Mouse (Mus musculus) layer of hippocampus, adult 9-11 months (tissue): ENCODE results near the gene Bak1.
A peak's percentile ranks its signal among the peaks of the same experiment; 100 is the strongest.

ENCODE experiments used
- DNase-seq: peaks from one replicate; pipeline ENCODE4 v3.0.0; 2022

Gene Bak1

DNA sequence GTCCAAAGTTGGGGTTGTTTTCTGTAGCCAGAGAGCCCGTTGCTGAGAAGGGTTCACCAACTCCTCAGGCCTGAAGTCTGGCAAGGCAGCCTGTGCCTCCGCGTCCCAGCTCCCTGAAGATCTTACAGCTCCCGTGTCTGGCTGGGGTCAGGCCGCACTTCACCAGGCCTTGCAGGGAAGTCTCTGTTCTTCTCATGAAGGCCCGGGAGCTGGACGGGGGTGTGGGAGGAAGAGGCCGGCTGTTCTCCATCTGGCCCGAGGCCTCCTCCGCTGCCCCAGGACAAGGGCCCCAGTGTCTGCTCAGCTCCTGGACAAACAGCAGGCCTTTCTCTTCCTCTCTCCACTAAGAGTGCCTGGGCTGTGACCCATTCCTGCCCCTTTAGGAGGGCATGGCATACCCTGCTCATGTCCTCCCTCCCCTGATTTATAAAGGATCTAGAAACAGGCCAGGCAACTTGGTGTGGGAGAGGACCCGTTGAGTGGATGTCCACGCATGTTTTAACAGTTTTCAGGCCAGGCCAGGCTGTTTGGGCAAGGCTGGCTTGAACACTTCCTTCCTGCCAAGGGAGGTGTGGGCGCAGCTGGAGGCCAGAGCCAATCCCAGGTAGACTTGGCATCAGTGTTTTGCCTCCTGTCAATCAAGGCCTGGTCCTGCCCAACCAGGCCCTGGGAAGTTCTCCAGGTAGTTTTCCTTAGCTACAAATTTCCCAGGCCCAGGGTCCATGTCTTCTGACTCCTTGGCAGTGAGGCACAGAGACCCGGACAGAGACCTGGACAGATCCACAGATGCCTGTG is 19.8 kb upstream of the Bak1 start:
- no peak for DNase-seq

- DNase-seq: no peak
Measured at GRCm38 (mm10) chr17:27047762-27048444, 19.1 kb upstream of the Bak1 start.

DNA sequence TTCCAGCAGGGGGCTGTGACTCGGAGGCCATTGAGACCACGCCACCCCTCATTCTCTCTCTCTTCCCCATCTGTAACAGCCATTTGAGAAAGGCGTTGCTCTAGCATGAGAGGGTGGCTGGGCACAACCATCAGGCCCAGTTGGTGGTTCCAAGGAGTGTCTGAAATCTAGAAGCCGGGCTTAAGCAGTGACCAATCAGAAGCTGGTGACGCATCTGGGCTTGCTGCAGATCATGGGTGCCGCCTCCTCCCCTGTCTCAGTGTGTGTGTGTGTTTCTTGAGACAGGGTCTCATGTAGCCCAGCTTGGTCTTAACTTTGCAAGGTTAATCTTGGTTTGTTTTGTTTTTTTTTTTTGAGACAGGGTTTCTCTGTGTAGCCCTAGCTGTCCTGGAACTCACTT is 16.4 kb upstream of the Bak1 start:
- DNase-seq: no peak

GRCm38 (mm10) chr17:27042840-27043239 is 14.0 kb upstream of the Bak1 start:
- no peak for DNase-seq

GRCm38 (mm10) chr17:27041787-27042055 is 12.9 kb upstream of the Bak1 start:
- no peak for DNase-seq

DNA sequence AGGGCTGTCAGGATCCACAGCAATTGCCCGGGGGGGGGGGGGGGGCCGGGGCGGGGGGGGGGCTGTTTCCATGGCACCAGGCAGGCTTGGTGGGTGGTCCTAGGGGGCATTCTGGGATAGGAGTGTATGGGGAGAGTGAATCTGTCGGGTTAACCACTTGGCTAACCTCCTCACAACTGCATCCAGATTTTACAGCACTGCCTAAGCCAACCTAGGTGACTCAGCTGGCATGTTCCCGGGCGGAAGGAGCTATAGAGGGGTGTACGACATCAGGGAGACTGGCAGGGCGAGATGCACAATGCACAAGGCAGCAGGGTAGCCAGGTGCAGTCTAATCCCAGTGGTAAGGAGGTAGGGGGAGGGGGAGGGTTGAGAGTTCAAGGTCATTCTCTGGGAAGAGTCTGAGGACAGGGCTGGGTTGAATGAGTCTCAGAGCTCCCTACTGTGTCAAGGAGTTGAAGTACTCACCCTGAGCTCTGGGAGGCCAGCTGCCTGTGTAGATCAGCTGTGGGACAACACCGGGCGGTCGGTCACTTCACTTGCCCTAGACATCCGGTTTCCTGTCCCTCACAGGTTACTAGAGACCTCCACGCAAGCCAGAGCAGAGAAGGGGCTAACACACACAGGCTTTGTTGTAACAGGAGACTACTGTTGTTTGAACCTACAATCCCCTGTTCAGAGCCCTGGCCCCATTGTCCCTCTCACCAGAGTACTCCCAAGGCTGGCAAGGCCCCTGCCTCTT is 12.4 kb upstream of the Bak1 start:
- DNase-seq: no peak

DNA sequence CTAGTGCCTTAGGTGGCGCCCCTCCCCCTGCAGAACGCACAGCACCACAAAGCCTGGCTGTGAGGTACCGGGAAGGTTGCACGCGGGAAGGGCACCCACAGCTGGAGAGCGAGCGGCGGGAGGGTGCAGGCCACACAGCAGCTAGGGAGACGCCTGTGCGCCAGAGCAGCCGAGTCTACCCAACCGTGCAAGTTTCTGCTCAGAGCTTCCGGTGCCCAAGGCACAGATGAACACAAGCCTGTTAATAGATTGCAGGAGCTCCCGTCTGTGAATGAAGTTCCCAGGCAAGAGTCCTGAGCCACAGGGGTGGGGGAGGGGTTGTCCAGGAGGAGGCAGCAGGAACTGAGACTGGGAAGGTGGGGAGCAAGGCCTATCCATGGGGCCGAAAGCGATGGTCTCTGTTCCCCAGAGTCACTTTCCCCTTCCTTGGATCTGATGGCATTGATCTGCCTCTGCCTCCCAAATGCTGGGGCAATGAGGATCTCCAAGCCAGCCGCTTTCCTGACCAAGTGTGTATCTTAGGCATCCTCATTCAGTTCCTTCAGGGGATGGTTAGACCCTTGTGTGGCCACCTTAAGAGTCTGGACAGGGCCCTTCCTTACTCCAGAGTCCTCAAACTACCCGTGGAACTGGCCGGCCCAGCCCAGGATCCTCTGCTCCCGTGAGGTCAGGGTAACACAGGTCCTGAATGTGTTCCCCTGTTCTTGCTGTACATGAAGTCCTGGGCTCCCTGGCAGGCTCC is 11.7 kb upstream of the Bak1 start:
- DNase-seq: no peak

GRCm38 (mm10) chr17:27039432-27040102 is 10.8 kb upstream of the Bak1 start:
- no peak for DNase-seq

DNA sequence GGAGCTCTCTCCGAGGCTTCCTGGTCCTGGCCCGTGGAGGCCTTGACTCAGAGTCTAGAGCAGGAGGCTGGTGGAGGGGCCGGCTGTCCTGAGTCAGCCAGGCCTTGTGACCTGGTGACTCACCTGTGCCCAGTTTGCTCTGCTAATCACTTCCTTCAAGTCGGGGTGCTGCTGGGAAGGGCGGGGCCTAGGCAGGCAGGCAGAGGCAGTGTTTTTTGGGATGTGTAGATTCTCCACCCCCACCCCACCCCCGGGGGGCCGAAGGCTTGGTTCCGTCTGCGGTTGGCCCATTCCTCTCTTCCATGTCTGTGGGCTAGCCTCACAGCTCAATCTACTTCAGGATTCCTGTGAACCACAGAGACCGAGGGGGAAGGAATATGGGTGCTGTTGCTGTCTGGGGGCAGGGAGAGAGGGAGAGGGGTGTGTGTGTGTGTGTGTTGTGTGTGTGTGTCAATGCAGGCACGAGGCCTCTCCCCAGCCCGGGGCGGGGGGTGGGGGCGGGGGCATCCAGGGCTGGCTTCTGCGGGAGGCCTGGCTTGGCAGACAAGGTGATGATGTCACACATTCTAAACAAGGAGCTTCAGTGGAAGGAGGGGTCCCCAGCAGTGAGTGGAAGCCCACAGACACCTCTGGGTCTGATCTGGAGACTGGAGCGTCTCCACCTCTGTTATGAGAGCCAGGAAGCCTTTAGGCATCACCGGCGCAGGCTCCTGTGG is 9.7 kb upstream of the Bak1 start:
- DNase-seq: no peak

DNA sequence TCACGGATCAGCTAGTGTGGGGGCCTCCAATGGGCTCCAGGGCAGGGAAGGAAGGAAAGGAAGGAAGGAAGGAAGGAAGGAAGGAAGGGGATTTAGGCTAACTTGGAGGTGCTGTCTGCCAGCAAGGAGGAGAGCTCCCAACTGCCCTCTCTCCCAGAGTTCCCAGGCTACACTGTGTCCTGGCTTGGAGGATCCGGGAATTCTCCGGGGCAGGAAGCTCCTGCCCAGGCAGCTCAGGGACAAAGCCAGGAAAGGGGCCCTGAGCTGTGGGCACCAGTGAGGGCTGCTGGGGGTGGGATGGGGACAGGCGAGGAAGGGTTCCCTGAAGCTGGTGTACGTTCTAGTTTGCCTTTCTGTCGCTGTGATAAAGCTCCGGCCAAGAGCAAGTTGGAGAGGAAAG is 7.7 kb upstream of the Bak1 start:
- no peak for DNase-seq

DNA sequence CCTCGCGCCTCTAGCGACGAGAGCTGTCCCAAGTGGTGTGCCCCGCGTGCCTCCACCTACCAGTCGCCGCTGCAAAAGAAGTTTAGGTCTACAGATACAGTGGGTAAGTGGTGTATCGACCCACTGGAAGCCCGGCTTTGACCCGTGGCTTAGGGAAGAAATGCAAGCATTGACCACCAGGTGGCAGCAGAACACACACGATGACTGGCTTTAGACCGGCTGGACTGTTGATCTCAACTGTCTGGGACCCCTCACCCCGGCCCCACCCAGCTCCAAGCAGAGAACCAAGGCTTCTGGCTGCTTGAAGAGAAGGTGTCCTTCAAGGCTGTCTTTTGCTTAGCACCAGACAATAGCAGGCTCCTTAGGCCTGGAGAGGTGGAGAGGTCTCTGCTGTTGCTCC is 4.1 kb upstream of the Bak1 start:
- peak; percentile 56 for DNase-seq

- no peak for DNase-seq
Measured at GRCm38 (mm10) chr17:27032328-27032727, 3.5 kb upstream of the Bak1 start.

GRCm38 (mm10) chr17:27030896-27031295 is 2.1 kb upstream of the Bak1 start:
- no peak for DNase-seq

DNA sequence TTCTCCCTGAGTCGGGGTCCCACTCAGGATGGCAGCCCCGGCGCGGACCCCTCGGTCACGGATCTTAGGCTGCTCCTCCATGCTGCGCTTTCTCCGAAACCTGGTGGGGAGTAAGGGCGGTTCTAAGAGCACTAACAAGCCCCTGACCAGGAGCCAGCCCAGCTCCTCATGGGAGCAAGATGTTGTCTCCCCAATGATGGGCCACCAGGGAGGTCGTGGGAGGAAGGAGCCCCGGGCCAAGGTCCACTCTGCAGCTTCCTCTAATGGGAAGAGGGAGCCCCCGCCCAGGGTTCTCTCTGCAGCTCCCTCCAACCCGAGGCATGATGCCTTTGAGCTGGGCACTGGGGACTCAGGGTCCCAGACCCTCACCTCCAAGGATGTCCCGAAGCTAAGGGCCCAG is 622 bp upstream of the Bak1 start:
- DNase-seq: no peak

- peak; percentile 88 for DNase-seq
Measured at GRCm38 (mm10) chr17:27028284-27028795, 469 bp downstream of the Bak1 start.

GRCm38 (mm10) chr17:27027460-27028283 is 1.1 kb downstream of the Bak1 start:
- DNase-seq: no peak

DNA sequence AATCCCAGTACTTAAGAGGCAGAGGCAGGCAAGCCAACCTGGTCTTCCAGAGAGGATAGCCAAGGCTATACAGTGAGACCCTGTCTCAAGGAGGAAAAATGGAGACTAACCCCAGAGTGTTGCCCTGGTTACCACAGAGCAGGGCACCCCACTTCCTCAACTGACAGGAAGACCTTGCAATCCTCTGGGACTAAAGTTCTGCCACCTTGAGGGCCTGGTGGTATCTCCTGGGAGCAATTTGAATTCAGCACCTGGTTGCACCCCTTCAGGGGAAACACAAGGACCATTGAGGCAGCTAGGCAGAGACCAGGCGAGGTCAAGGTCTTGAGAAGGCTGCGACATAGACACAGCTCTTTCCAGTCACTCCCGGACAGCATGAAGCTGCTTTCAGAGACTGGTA is 2.9 kb downstream of the Bak1 start:
- no peak for DNase-seq

DNA sequence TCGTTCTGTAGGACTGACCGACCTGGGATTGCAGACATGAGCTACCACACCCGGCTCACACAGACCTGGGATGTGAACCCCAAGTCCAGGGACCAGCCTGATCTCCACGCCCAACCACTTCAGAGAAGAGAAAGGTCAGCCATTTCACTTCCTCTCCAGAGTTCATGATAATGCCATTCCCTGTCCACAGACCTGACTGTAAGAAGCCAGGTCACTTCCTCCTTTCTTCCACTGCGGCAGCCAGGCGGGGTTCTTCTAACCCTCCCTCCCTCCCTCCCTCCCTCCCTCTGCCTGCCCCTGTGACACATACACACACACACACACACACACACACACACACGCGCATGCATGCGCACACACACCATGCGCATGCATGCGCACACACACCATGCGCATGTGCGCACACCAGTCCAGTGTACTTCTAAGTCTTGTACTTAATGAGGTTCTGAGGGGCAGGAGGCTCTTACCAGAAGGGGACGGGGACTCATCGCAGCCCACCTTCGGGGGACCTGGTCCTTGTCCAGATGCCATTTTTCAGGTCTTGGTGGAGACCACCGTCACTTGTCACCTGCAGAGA is 3.4 kb downstream of the Bak1 start:
- DNase-seq: no peak

- DNase-seq: no peak
Measured at GRCm38 (mm10) chr17:27023342-27023741, 5.5 kb downstream of the Bak1 start.

DNA sequence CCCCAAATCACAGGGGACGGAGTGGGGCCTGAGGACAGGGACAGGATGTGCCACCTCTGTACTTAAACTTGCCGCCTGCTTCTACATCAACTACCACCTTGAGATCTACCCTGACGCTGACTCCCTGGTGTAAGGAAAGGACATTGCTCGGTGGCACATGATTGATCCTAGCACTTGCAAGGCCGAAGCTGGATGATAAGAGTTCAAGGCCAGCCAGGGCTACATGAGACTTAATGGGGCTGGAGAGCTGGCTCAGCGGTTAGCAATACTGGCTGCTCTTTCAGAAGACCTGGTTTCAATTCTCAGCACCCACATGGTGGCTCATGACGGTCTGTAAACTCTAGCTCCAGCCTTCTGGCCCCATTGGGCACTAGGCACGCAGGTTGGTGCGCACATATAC is 7.1 kb downstream of the Bak1 start:
- DNase-seq: no peak

DNA sequence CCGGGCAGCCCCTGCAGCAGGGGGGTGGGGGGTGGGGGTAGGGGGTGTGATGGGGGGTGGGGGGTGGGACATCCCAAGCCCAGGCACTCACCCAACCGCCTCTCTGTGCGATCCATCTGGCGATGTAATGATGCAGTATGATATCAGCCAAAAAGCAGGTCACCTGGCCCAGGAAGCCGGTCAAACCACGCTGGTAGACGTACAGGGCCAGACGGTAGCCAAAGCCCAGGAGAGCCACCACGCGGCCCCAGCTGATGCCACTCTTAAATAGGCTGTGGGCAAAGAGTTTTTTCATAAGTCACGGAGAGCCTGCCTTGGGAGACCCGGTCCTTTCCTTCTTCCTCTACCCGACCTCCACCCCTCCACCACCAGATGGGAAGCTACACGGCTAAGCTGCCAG is 7.7 kb downstream of the Bak1 start:
- no peak for DNase-seq
